Mouse (Mus musculus): ENCODE data around the gene Olfr957. TPM values are rescaled to one million over a fixed set of nuclear protein-coding genes. Genes with fewer than 3 reads are reported as not detected.

Olfr957 gene
- polyA plus RNA-seq, 1 experiment = not detected

- no peaks in the 10 kb centered on the region for H3K9me3 ChIP-seq (replicated peaks; ENCODE audit: control insufficient read depth, insufficient read depth, low read length, poor library complexity, severe bottlenecking)
- no peak overlapping the region for H3K27ac ChIP-seq (ENCODE audit: insufficient read depth, low read length)
- no peaks in the 10 kb centered on the region for H3K36me3 ChIP-seq (ENCODE audit: control insufficient read depth, insufficient read depth, low read length, poor library complexity, severe bottlenecking)
- TF ChIP-seq EP300 (IDR thresholded peaks at IDR 0.05; ENCODE audit: insufficient read depth, low read depth, low read length) (no peak), CTCF (IDR thresholded peaks at IDR 0.05; ENCODE audit: low read depth, low read length) (no peak)
- H3K4me1 ChIP-seq (ENCODE audit: control insufficient read depth, insufficient read depth, low read length) = no peaks in the 10 kb centered on the region
- no peak overlapping the region for H3K9ac ChIP-seq (ENCODE audit: low read depth, poor library complexity, severe bottlenecking)
- H3K27me3 ChIP-seq (ENCODE audit: control insufficient read depth, insufficient read depth, low read length, poor library complexity, severe bottlenecking) = no peaks in the 10 kb centered on the region
- no peak overlapping the region for H3K4me3 ChIP-seq (ENCODE audit: low read depth, low read length)
These were observed 3.0 kb upstream of the Olfr957 start for GRCm38 (mm10) chr9:39518595-39518994.

GRCm38 (mm10) chr9:39509412-39509811 is 6.2 kb downstream of the Olfr957 start:
- TF ChIP-seq EP300 (IDR thresholded peaks at IDR 0.05; ENCODE audit: insufficient read depth, low read depth, low read length) (no peak), POLR2A (IDR thresholded peaks at IDR 0.05; ENCODE audit: insufficient read depth, low read length) (no peak), CTCF (IDR thresholded peaks at IDR 0.05; ENCODE audit: low read depth, low read length) (no peak)
- Histone ChIP-seq H3K4me3 (ENCODE audit: low read depth, low read length) (no peak overlapping the region), H3K4me1 (ENCODE audit: control insufficient read depth, insufficient read depth, low read length) (no peaks in the 10 kb centered on the region), H3K36me3 (ENCODE audit: control insufficient read depth, insufficient read depth, low read length, poor library complexity, severe bottlenecking) (no peaks in the 10 kb centered on the region), H3K27me3 (ENCODE audit: control insufficient read depth, insufficient read depth, low read length, poor library complexity, severe bottlenecking) (no peaks in the 10 kb centered on the region), H3K27ac (ENCODE audit: insufficient read depth, low read length) (no peak overlapping the region), H3K9ac (ENCODE audit: low read depth, poor library complexity, severe bottlenecking) (no peak overlapping the region), H3K9me3 (replicated peaks; ENCODE audit: control insufficient read depth, insufficient read depth, low read length, poor library complexity, severe bottlenecking) (no peaks in the 10 kb centered on the region)

- H3K27me3 ChIP-seq (ENCODE audit: control insufficient read depth, insufficient read depth, low read length, poor library complexity, severe bottlenecking) = no peaks in the 10 kb centered on the region
- no peaks in the 10 kb centered on the region for H3K9me3 ChIP-seq (replicated peaks; ENCODE audit: control insufficient read depth, insufficient read depth, low read length, poor library complexity, severe bottlenecking)
These were observed 6.6 kb downstream of the Olfr957 start for GRCm38 (mm10) chr9:39508998-39509397.

GRCm38 (mm10) chr9:39493895-39494294 is 21.7 kb downstream of the Olfr957 start, which contains the start of gene Olfr44:
Gene Olfr44 (minus strand): TSS chr9:39493995.
- TF ChIP-seq POLR2A (IDR thresholded peaks at IDR 0.05; ENCODE audit: insufficient read depth, low read length) = no peak
- TF ChIP-seq EP300 (IDR thresholded peaks at IDR 0.05; ENCODE audit: insufficient read depth, low read depth, low read length) = no peak
- TF ChIP-seq CTCF (IDR thresholded peaks at IDR 0.05; ENCODE audit: low read depth, low read length) = no peak
- no peak within 1 kb of the TSS for H3K9ac ChIP-seq (ENCODE audit: low read depth, poor library complexity, severe bottlenecking)
- no peaks in the 10 kb centered on the region for H3K9me3 ChIP-seq (replicated peaks; ENCODE audit: control insufficient read depth, insufficient read depth, low read length, poor library complexity, severe bottlenecking)
- no peaks in the 10 kb centered on the region for H3K36me3 ChIP-seq (ENCODE audit: control insufficient read depth, insufficient read depth, low read length, poor library complexity, severe bottlenecking)
- H3K27ac ChIP-seq (ENCODE audit: insufficient read depth, low read length) = no peak within 1 kb of the TSS
- no peaks in the 10 kb centered on the region for H3K4me1 ChIP-seq (ENCODE audit: control insufficient read depth, insufficient read depth, low read length)
- no peak within 1 kb of the TSS for H3K4me3 ChIP-seq (ENCODE audit: low read depth, low read length)
- no peaks in the 10 kb centered on the region for H3K27me3 ChIP-seq (ENCODE audit: control insufficient read depth, insufficient read depth, low read length, poor library complexity, severe bottlenecking)

More at GRCm38 (mm10) chr9:39508998-39509397, 6.6 kb downstream of the Olfr957 start:
- H3K4me1 ChIP-seq (ENCODE audit: control insufficient read depth, insufficient read depth, low read length) = no peaks in the 10 kb centered on the region
- H3K9ac ChIP-seq (ENCODE audit: low read depth, poor library complexity, severe bottlenecking) = no peak overlapping the region
- no peaks in the 10 kb centered on the region for H3K36me3 ChIP-seq (ENCODE audit: control insufficient read depth, insufficient read depth, low read length, poor library complexity, severe bottlenecking)
- TF ChIP-seq CTCF (IDR thresholded peaks at IDR 0.05; ENCODE audit: low read depth, low read length) (peak; percentile 35), EP300 (IDR thresholded peaks at IDR 0.05; ENCODE audit: insufficient read depth, low read depth, low read length) (no peak)
- H3K4me3 ChIP-seq (ENCODE audit: low read depth, low read length) = no peak overlapping the region
- H3K27ac ChIP-seq (ENCODE audit: insufficient read depth, low read length) = no peak overlapping the region

- TF ChIP-seq EP300 (IDR thresholded peaks at IDR 0.05; ENCODE audit: insufficient read depth, low read depth, low read length) (no peak), POLR2A (IDR thresholded peaks at IDR 0.05; ENCODE audit: insufficient read depth, low read length) (no peak), CTCF (IDR thresholded peaks at IDR 0.05; ENCODE audit: low read depth, low read length) (no peak)
These were observed 43.8 kb downstream of the Olfr957 start, which contains the start of gene Olfr955 for GRCm38 (mm10) chr9:39471844-39472243. Gene Olfr955 (minus strand): TSS chr9:39471944.

More at GRCm38 (mm10) chr9:39471844-39472243, 43.8 kb downstream of the Olfr957 start, which contains the start of gene Olfr955:
- Histone ChIP-seq H3K4me1 (ENCODE audit: control insufficient read depth, insufficient read depth, low read length) (no peaks in the 10 kb centered on the region), H3K9me3 (replicated peaks; ENCODE audit: control insufficient read depth, insufficient read depth, low read length, poor library complexity, severe bottlenecking) (no peaks in the 10 kb centered on the region), H3K36me3 (ENCODE audit: control insufficient read depth, insufficient read depth, low read length, poor library complexity, severe bottlenecking) (no peaks in the 10 kb centered on the region), H3K27me3 (ENCODE audit: control insufficient read depth, insufficient read depth, low read length, poor library complexity, severe bottlenecking) (no peaks in the 10 kb centered on the region), H3K4me3 (ENCODE audit: low read depth, low read length) (no peak within 1 kb of the TSS), H3K9ac (ENCODE audit: low read depth, poor library complexity, severe bottlenecking) (no peak within 1 kb of the TSS), H3K27ac (ENCODE audit: insufficient read depth, low read length) (no peak within 1 kb of the TSS)

Other genes starting within 250 kb of the Olfr957 start
- not detected in 2 replicates for gene Olfr945, start 239.0 kb downstream of the Olfr957 start, polyA plus RNA-seq (2011; ENCODE audit: insufficient read depth, insufficient read length, low read depth, missing spikeins)
- gene Olfr948, start 189.8 kb downstream of the Olfr957 start, polyA plus RNA-seq (2011; ENCODE audit: insufficient read depth, insufficient read length, low read depth, missing spikeins) = not detected in 2 replicates
- gene Olfr951, start 128.4 kb downstream of the Olfr957 start, polyA plus RNA-seq (2011; ENCODE audit: insufficient read depth, insufficient read length, low read depth, missing spikeins) = not detected in 2 replicates
- not detected in 2 replicates for gene Olfr952, start 88.7 kb downstream of the Olfr957 start, polyA plus RNA-seq (2011; ENCODE audit: insufficient read depth, insufficient read length, low read depth, missing spikeins)
- not detected in 2 replicates for gene Olfr954, start 59.1 kb downstream of the Olfr957 start, polyA plus RNA-seq (2011; ENCODE audit: insufficient read depth, insufficient read length, low read depth, missing spikeins)
- gene Olfr955, start 43.9 kb downstream of the Olfr957 start, polyA plus RNA-seq (2011; ENCODE audit: insufficient read depth, insufficient read length, low read depth, missing spikeins) = not detected in 2 replicates
- not detected in 2 replicates for gene Olfr44, start 21.8 kb downstream of the Olfr957 start, polyA plus RNA-seq (2011; ENCODE audit: insufficient read depth, insufficient read length, low read depth, missing spikeins)
- gene Olfr958, start 38.2 kb upstream of the Olfr957 start, polyA plus RNA-seq (2011; ENCODE audit: insufficient read depth, insufficient read length, low read depth, missing spikeins) = not detected in 2 replicates
- not detected in 2 replicates for gene Olfr959, start 59.8 kb upstream of the Olfr957 start, polyA plus RNA-seq (2011; ENCODE audit: insufficient read depth, insufficient read length, low read depth, missing spikeins)
- gene AW551984, start 88.6 kb upstream of the Olfr957 start, polyA plus RNA-seq (2011; ENCODE audit: insufficient read depth, insufficient read length, low read depth, missing spikeins) = 1.5 and 2.0 TPM in 2 replicates
- not detected in 2 replicates for gene Olfr148, start 94.8 kb upstream of the Olfr957 start, polyA plus RNA-seq (2011; ENCODE audit: insufficient read depth, insufficient read length, low read depth, missing spikeins)
- gene Olfr960, start 105.6 kb upstream of the Olfr957 start, polyA plus RNA-seq (2011; ENCODE audit: insufficient read depth, insufficient read length, low read depth, missing spikeins) = not detected in 2 replicates
- not detected in 2 replicates for gene Olfr961, start 129.3 kb upstream of the Olfr957 start, polyA plus RNA-seq (2011; ENCODE audit: insufficient read depth, insufficient read length, low read depth, missing spikeins)
- not detected in 2 replicates for gene Olfr963, start 151.4 kb upstream of the Olfr957 start, polyA plus RNA-seq (2011; ENCODE audit: insufficient read depth, insufficient read length, low read depth, missing spikeins)
- gene Olfr149, start 191.3 kb upstream of the Olfr957 start, polyA plus RNA-seq (2011; ENCODE audit: insufficient read depth, insufficient read length, low read depth, missing spikeins) = not detected in 2 replicates
- not detected in 2 replicates for gene Olfr965, start 195.5 kb upstream of the Olfr957 start, polyA plus RNA-seq (2011; ENCODE audit: insufficient read depth, insufficient read length, low read depth, missing spikeins)
- not detected in 2 replicates for gene Olfr150, start 215.2 kb upstream of the Olfr957 start, polyA plus RNA-seq (2011; ENCODE audit: insufficient read depth, insufficient read length, low read depth, missing spikeins)
- gene Olfr967, start 230.4 kb upstream of the Olfr957 start, polyA plus RNA-seq (2011; ENCODE audit: insufficient read depth, insufficient read length, low read depth, missing spikeins) = not detected in 2 replicates

All from ES-Bruce4 (cell line).